Mouse (Mus musculus) cortical plate, adult 2 months (tissue): ENCODE results near the gene Serpine1.

Experiments used
- CTCF ChIP-seq: fragments of 200-500 bp; IDR thresholded peaks from 2 replicates; pipeline ENCODE4 v1.5.1; 2011; ENCODE audit warnings: mild to moderate bottlenecking, control low read depth, low read length; ENCODE audit not compliant: insufficient read depth; ENCODE audit errors: extremely low read depth
- POLR2A ChIP-seq: fragments of 200-500 bp; IDR thresholded peaks from 2 replicates; pipeline ENCODE4 v1.6.1; 2011; ENCODE audit warnings: mild to moderate bottlenecking, low read length, control low read depth; ENCODE audit not compliant: insufficient read depth; ENCODE audit errors: extremely low read depth

DNA sequence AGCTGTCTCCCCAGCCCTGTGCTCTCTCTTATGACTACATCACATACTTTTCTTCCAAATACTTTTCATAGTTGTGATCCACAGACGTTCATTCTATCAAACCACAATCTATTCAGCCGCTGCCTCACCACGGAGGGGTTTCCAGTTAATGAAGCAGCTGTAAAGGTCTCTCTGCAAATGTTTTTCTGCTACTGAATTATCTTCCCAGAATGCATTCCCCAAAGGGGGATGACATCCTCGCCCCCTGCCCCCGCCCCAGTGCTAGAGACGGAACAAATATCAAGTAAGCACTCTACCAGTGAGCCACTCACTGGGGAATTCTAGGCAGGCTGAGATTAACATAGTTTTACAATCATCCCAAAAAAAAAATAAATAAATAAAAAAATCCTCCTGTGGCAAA is 36.0 kb upstream of the Serpine1 start:
- no peak for TF ChIP-seq POLR2A
- no peak for TF ChIP-seq CTCF
